12 mouse cellular contexts compared by ENCODE assay signal in genomic region chr3:105585734-105586159, GRCm38 (mm10).
DNase-seq lines count a peak whose midpoint lies in the region; ATAC-seq and TF ChIP-seq lines count a peak whose summit lies in the region.
"Had no signal": no experiment of that assay in that cellular context is flagged by ENCODE, and none has a peak within 500 bp of the region (broad histone marks: within the 10 kb centered on the region; RNA-seq: fewer than 3 reads in every experiment).

No protein-coding gene starts in this region.

- 33% methylated on average over 4 of the region's 4 CpGs for WGBS in hindbrain, embryonic 10.5 days
- 7% methylated on average over 4 of the region's 4 CpGs for WGBS in midbrain, embryonic 15.5 days
- 35% methylated on average over 4 of the region's 4 CpGs for WGBS in liver, postnatal 0 days (ENCODE audit: insufficient replicate concordance)

- no peaks in the 10 kb centered on the region for H3K27me3 ChIP-seq in hindbrain, embryonic 10.5 days (ENCODE audit: insufficient read depth, poor library complexity, severe bottlenecking)
- no peaks in the 10 kb centered on the region for H3K27me3 ChIP-seq in midbrain, embryonic 15.5 days (replicated peaks)
- H3K27me3 ChIP-seq in liver, postnatal 0 days (ENCODE audit: insufficient read depth, low read length), result no peaks in the 10 kb centered on the region
- H3K27me3 ChIP-seq: heart, embryonic 13.5 days had no signal

- no peak for TF ChIP-seq CTCF in liver, postnatal 0 days (IDR thresholded peaks at IDR 0.05; ENCODE audit: low read depth)

- peak; percentile 65 for ATAC-seq in midbrain, embryonic 15.5 days (replicated peaks)
- ATAC-seq in liver, postnatal 0 days, result no peak
- ATAC-seq: activated CD4-positive, CD25-positive, alpha-beta regulatory T cell, adult 4 months; intestine, postnatal 0 days had no signal

- H3K27ac ChIP-seq in hindbrain, embryonic 10.5 days, result peak overlapping the region; percentile 73
- no peak overlapping the region; the same call in 1 of the 2 replicates for H3K27ac ChIP-seq in midbrain, embryonic 15.5 days
- H3K27ac ChIP-seq in liver, postnatal 0 days (ENCODE audit: low read depth), result no peak overlapping the region
- H3K27ac ChIP-seq: heart, embryonic 13.5 days had no signal

- no peak overlapping the region for H3K9ac ChIP-seq in midbrain, embryonic 15.5 days
- no peak overlapping the region for H3K9ac ChIP-seq in liver, postnatal 0 days (replicated peaks)
- H3K9ac ChIP-seq: heart, embryonic 13.5 days had no signal

- H3K4me2 ChIP-seq in midbrain, embryonic 15.5 days, result no peak overlapping the region
- no peak overlapping the region for H3K4me2 ChIP-seq in liver, postnatal 0 days (ENCODE audit: low read depth, low read length)
- H3K4me2 ChIP-seq: heart, embryonic 13.5 days had no signal

- no peak overlapping the region for H3K4me3 ChIP-seq in hindbrain, embryonic 10.5 days
- no peak overlapping the region for H3K4me3 ChIP-seq in midbrain, embryonic 15.5 days
- H3K4me3 ChIP-seq in liver, postnatal 0 days (ENCODE audit: low read depth, low read length), result no peak overlapping the region
- H3K4me3 ChIP-seq: heart, embryonic 13.5 days had no signal

- peak; percentile 2 for DNase-seq in adrenal gland, postnatal 10 days
- DNase-seq in adrenal gland, postnatal 4 days (ENCODE audit: low spot score in 2 of 2), result no peak
- DNase-seq in left cerebral cortex, postnatal 10 days (ENCODE audit: extremely low spot score in 1 of 2, low spot score in 2 of 2), result peak; percentile 63 to 66
- no peak for DNase-seq in left cerebral cortex, adult 9 months (ENCODE audit: low spot score in 2 of 2)
- peak; percentile 17 for DNase-seq in hindbrain, embryonic 10.5 days (ENCODE audit: low spot score)
- DNase-seq in right cerebral cortex, postnatal 14 days, result no peak
- DNase-seq in liver, postnatal 0 days, result no peak
- DNase-seq: thymus, postnatal 25 days had no signal

- peaks cover 18% of the 10 kb centered on the region for H3K4me1 ChIP-seq in hindbrain, embryonic 10.5 days (replicated peaks)
- H3K4me1 ChIP-seq in midbrain, embryonic 15.5 days, result peaks cover 25% of the 10 kb centered on the region
- H3K4me1 ChIP-seq in liver, postnatal 0 days (ENCODE audit: insufficient read depth), result no peaks in the 10 kb centered on the region
- H3K4me1 ChIP-seq: heart, embryonic 13.5 days had no signal

- no peak for TF ChIP-seq EP300 in liver, postnatal 0 days (IDR thresholded peaks at IDR 0.05; ENCODE audit: low read depth)

- no peaks in the 10 kb centered on the region for H3K36me3 ChIP-seq in hindbrain, embryonic 10.5 days
- H3K36me3 ChIP-seq in midbrain, embryonic 15.5 days (replicated peaks), result no peaks in the 10 kb centered on the region
- no peaks in the 10 kb centered on the region for H3K36me3 ChIP-seq in liver, postnatal 0 days (replicated peaks; ENCODE audit: insufficient read depth, low read length)
- H3K36me3 ChIP-seq: heart, embryonic 13.5 days had no signal

- H3K9me3 ChIP-seq in hindbrain, embryonic 10.5 days, result no peaks in the 10 kb centered on the region
- H3K9me3 ChIP-seq in midbrain, embryonic 15.5 days, result no peaks in the 10 kb centered on the region
- H3K9me3 ChIP-seq in liver, postnatal 0 days (ENCODE audit: low read length), result no peaks in the 10 kb centered on the region
- H3K9me3 ChIP-seq: heart, embryonic 13.5 days had no signal

- intact Hi-C loops in left cerebral cortex, postnatal 10 days (cut with DNase I), result no loop called here

Comparison
In these comparisons a context has a peak if more than half of its experiments do, and no peak if none do; other contexts are left out.
1. DNase-seq: peak in adrenal gland, postnatal 10 days (single experiment), left cerebral cortex, postnatal 10 days (2 of 2) and hindbrain, embryonic 10.5 days (single experiment); none in adrenal gland, postnatal 4 days (0 of 2), left cerebral cortex, adult 9 months (0 of 2), right cerebral cortex, postnatal 14 days (single experiment) and liver, postnatal 0 days (single experiment).